Mouse (Mus musculus) megakaryocyte, embryonic 14.5 days (primary cell): ENCODE data around the gene Fam206a.

ENCODE experiments used
- FLI1 ChIP-seq: IDR thresholded peaks from 2 replicates; pipeline ENCODE4 v1.6.1; 2012; ENCODE audit warnings: low read length, inconsistent platforms, mixed read lengths
- GATA1 ChIP-seq: IDR thresholded peaks from 3 replicates; pipeline ENCODE4 v1.6.1; 2012; ENCODE audit warnings: mixed read lengths, low read length, inconsistent platforms, borderline replicate concordance

DNA sequence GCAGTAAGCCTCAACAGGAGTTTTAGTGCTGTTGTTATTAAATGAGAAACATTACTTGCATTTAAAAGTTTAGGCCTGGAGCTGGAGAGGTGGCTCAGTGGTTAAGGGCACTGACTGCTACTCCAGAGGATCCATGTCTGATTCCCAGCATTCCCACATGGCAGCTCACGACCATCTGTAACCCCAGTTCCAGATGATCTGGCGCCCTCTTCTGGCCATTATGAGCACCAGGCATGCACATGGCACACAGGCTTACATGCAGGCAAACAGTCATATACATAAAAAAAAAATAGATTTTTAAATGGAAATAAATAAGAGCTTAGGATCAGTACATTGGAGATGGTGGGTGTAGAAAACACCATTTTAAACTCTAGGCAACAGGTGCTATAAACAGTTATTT lies 41.8 kb downstream of the Fam206a start:
- TF ChIP-seq GATA1 (no peak), FLI1 (no peak)
